Mouse (Mus musculus): ENCODE results near the gene Pnpla5. TPM values are rescaled to one million over a fixed set of nuclear protein-coding genes. Genes with fewer than 3 reads are reported as not detected.

The Pnpla5 gene
- polyA plus RNA-seq, 1 experiment from 2014 or later, result not detected

- no peak overlapping the region for H3K9ac ChIP-seq (replicated peaks)
- no peak overlapping the region for H3K27ac ChIP-seq
- H3K4me3 ChIP-seq (replicated peaks), result no peak overlapping the region
- H3K4me2 ChIP-seq, result no peak overlapping the region
- peaks cover 24% of the 10 kb centered on the region for H3K4me1 ChIP-seq (replicated peaks)
- H3K27me3 ChIP-seq, result peaks cover 69% of the 10 kb centered on the region
- WGBS, result 70% methylated on average over 4 of the region's 4 CpGs
- ATAC-seq (ENCODE audit: insufficient number of reproducible peaks, insufficient read depth, low FRiP score, low TSS enrichment, low read depth), result no peak
- H3K9me3 ChIP-seq, result peaks cover 4% of the 10 kb centered on the region; the same call in 1 of the 2 replicates
- no peaks in the 10 kb centered on the region for H3K36me3 ChIP-seq
Measured at GRCm38 (mm10) chr15:84065701-84066100, 57.3 kb downstream of the Pnpla5 start.

DNA sequence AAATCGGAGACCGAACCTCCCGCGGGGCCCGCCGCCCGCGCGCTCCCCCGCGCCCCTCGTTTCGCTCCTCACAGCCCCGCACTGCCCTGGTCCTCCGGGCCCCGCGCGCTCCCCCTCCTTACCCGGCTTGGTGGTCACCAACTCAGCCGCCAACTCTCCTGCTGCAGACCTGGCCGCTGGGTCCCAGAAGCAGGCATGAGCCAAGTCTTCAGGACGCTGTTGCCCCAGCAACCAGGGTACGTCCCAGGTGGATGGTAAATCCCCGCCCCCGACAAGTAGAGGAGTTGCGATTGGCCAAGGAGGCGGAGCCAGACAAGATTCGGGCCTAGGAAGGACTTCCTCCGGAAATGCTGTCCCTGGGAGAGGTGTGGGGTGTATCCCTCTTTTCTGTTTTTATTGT, 57.8 kb downstream of the Pnpla5 start, which contains the start of gene Efcab6:
Gene Efcab6, minus strand, starts transcription at position 240 of the 400 bp plus-strand sequence.
- peaks cover 4% of the 10 kb centered on the region; the same call in 1 of the 2 replicates for H3K9me3 ChIP-seq
- peaks cover 63% of the 10 kb centered on the region for H3K27me3 ChIP-seq
- no peaks in the 10 kb centered on the region for H3K36me3 ChIP-seq
- no peak within 1 kb of the TSS for H3K9ac ChIP-seq (replicated peaks)
- peak within 1 kb of the TSS; percentile 29 for H3K4me3 ChIP-seq (replicated peaks)
- no peak for ATAC-seq (ENCODE audit: insufficient number of reproducible peaks, insufficient read depth, low FRiP score, low TSS enrichment, low read depth)
- H3K4me2 ChIP-seq, result peak within 1 kb of the TSS; percentile 60
- H3K4me1 ChIP-seq (replicated peaks), result peaks cover 22% of the 10 kb centered on the region
- WGBS, result 2% methylated on average over 29 of the region's 29 CpGs
- no peak within 1 kb of the TSS for H3K27ac ChIP-seq

Small RNA genes within 50 kb of the gene (microRNA-seq; reads per million reads assigned to microRNA genes)
- not detected for gene Mir6392

Other genes with a start within 250 kb of the Pnpla5 start
- 0.08 TPM in 1 of 2 replicates, not detected in the other for gene Efcab6, start 57.8 kb downstream of the Pnpla5 start, polyA plus RNA-seq (2016; fragmentation: Nextera tagmentation; extraction: Ambion mirVana)
- gene Sult4a1, start 17.4 kb downstream of the Pnpla5 start, polyA plus RNA-seq (2016; fragmentation: Nextera tagmentation; extraction: Ambion mirVana), result 1.9 and 2.9 TPM in 2 replicates
- gene Pnpla3, start 44.7 kb upstream of the Pnpla5 start, polyA plus RNA-seq (2016; fragmentation: Nextera tagmentation; extraction: Ambion mirVana), result 0.26 and 0.42 TPM in 2 replicates
- gene Samm50, start 69.1 kb upstream of the Pnpla5 start, polyA plus RNA-seq (2016; fragmentation: Nextera tagmentation; extraction: Ambion mirVana), result 106 and 111 TPM in 2 replicates
- gene Parvb, start 108.9 kb upstream of the Pnpla5 start, polyA plus RNA-seq (2016; fragmentation: Nextera tagmentation; extraction: Ambion mirVana), result 3.9 TPM in 2 replicates
- gene Parvg, start 200.9 kb upstream of the Pnpla5 start, polyA plus RNA-seq (2016; fragmentation: Nextera tagmentation; extraction: Ambion mirVana), result 0.84 and 1.2 TPM in 2 replicates

Measured in limb, embryonic 12.5 days (tissue).